Mouse (Mus musculus): ENCODE data around the gene Ypel4. TPM values are rescaled to one million over a fixed set of nuclear protein-coding genes. Genes with fewer than 3 reads are reported as not detected.

Ypel4 gene
- total RNA-seq, 2 experiments from 2014 or later = 2.8 to 5.0 TPM

DNA sequence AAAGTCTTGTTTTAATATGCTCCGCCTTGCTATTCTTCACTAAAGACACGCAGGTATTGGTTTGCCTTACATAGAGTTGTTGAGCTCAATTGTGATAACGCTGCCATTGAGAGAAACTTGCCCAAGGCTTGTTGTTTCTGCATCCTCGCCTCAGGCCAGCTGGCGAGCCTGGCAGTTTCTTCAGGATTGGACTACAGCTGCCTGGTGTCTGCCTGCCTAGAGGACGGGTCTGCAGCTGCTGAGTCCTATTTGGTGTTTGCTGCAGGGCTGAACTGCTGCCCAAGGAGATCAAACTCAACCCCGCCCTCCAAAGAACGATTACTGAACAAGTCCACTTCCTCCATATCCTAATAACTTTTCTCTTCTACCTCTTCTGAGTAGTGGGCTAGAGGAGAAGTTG lies 26.9 kb downstream of the Ypel4 start:
- DNase-seq = no peak

DNA sequence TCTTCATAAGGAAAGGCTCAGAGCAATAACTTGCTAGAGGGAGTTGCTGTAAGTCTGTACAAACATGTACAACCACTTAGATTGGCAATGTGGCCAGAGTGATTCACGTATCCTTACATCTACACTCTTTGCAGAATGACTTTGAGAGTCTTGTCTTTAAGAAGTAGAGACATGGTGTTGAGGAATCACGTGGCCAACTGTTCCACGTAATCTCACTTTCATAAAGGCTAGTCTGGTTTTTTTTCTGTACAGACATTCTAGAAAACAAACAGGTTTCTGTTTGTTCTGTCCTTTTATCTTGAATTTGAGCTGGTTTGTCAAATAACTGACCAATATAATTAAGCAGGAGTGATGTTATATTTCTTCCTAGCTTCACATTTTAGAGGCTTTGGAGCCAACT lies 27.5 kb downstream of the Ypel4 start:
- DNase-seq = no peak

DNA sequence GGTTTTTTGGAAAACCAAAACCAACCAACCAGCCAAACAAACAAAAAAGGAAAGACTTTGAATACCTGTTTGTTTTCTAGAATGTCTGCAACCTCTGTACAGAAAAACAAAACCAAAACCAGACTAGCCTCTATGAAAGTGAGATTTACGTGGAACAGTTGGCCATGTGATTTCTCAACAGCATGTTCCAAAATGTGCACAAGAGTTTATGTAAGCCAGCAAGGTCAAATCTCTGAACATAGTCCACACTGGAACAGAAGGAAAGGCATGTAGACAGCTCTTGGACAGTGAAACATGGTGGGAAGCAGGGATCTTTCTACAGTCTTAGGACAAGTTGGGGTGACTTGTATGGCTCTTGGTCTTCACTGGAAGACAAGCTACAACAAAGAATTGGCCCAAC lies 28.0 kb downstream of the Ypel4 start:
- no peak for DNase-seq

DNA sequence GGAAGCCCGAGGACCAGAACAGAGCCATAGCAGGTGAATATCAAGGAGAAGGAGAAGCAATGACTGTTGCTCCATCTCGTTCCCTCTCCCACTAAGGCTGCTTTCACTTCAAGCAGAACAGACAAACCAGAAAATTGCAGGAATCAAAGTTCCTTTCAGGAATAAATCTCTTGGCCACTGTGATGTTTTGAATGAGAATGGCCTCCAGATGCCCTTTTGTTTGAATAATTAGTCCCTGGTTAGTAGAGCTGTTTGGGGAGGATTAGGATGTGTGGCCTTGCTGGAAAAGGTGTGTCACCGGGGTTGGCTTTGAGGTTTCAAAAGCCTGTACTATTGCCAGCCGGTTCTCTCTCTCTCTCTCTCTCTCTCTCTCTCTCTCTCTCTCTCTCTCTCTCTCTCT lies 28.4 kb downstream of the Ypel4 start:
- DNase-seq = no peak

DNA sequence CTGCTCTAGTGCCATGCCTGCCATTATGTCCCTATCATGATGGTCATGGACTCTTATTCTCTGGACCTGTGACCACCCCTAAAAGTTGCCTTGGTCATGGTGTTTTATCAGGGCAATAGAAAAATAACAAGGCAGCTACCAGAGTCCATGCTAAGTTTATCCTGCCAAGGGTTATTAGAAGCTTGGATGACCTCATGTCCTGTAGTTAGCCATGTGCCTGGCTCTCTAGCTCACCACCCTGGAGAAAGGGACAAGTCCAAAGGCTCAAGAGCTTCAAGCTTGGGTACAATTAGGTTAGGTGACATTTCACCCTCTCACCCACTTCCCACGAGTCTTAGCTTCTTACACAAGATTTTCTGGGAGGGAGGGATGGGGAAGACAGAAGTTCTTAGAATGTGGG lies 29.0 kb downstream of the Ypel4 start:
- DNase-seq = no peak

DNA sequence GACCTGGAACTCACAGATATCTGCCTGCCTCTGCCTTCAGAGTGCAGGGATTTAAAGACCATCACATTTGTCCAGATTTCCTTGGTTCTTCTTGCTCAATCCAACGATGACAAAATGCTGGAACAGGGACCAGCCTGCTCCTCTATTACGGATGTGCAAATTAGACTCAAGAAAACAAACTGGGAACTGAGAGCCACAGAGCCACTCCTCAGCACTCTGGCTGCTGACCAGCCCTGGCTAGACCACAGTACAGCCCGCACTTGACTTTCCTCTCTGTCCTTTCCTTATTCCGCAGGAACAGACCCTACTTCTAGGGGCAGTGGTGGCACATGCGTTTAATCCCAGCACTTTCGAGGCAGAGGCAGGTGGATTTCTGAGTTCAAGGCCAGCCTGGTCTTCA lies 36.6 kb downstream of the Ypel4 start:
- peak in 1 of 2 experiments; percentile 12 for DNase-seq

DNA sequence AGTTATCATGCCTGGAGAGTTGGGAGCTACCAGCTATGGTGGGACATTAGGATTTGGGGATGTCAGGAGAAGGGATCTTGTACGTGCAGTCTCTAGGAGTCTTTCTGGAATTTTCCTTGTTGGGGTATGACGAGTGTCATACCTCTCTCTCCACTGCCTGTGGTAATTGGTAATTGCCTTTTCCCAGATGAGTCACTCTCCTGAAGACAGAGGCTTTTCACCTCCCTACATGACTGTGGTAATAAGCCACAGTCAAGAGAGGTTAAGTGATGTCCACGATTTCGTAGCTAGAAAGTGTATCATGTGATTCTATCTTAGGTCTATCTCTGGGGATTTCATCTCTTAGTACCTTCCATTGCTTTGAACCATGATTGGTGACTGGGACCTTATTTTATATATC lies 38.6 kb downstream of the Ypel4 start:
- no peak for DNase-seq

DNA sequence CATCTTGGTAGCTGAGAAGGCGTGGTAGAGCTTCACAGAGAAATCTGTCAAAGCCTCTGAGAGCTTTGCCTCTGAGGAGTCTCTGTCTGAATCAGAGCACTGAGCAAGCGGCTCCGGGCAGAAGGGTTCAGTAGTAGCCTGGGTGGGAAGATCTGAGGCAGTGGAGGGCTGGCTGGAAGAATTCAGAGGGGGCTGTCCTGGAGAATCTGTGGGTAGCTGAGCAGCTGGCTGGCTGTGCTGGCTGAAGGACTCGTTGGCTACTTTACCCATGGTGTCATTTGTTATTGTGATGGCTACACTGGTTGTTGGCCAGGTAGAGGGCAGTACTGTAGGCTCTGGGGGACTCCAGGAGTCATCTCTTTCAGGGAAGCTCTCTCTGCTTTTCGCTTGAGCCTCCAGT lies 39.3 kb downstream of the Ypel4 start:
- DNase-seq = no peak

DNA sequence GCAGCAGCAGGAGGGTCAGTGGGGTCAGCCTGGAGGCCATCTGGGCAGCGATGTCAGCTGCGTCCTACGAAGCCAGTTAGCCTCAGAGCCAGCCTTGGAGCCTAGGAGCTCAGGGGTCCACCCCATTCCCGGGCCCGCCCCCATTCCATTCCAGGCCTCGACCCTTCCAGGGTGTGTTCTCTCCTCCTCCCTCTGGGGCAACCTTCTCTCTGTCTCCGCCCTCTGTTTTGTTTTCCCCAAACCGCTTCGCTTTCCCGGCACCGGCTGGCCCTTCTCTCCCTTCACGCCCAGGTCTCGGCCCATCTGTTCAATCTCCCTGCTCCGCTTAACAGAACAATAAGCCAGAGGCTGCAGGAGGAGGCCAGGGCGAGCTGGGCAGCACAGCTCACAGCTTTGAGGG lies 40.9 kb downstream of the Ypel4 start:
- DNase-seq = peak; percentile 18 to 60

DNA sequence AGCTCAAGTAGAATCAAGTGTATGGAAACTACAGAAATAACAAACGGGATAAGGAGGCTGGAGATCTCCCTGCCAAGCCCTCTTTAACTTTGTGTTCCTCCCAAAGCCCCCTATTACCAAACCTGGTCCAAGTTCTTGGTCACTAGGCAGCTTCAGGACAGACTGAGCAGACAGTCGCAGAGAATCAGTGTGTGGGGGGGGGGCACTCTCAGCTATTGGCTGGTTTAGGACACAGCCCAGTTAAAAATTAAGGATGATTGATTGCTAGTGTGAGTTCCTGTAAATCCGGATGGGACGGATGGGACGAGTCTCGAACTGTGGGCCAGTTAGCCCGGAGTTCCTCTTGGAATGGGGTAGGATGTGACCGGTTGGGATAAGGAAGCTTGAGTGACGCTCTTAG lies 41.4 kb downstream of the Ypel4 start, which contains the start of gene Serping1:
TSS of gene Serping1 (minus strand) at position 204 of the 400 bp plus-strand sequence.
- DNase-seq = no peak

DNA sequence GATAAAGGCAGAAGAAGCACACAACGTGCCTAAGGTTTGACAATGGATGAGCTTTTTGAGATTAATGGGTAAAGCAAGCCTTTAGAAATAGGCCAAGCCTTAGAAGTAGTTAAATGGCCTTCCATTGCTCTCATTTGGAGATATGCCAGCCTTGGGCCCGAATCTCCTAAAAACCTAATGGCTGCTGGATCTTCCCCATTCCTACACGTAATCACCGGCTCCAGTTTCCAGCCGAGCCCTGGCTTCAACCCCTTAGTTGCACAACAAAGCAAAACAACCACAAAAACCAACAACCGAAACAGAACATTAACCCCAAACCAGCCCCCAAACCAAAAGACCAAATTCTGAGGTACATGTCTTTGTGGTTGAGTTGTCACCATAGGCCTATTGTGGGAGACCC lies 41.8 kb downstream of the Ypel4 start:
- peak in 1 of 2 experiments; percentile 7 for DNase-seq

DNA sequence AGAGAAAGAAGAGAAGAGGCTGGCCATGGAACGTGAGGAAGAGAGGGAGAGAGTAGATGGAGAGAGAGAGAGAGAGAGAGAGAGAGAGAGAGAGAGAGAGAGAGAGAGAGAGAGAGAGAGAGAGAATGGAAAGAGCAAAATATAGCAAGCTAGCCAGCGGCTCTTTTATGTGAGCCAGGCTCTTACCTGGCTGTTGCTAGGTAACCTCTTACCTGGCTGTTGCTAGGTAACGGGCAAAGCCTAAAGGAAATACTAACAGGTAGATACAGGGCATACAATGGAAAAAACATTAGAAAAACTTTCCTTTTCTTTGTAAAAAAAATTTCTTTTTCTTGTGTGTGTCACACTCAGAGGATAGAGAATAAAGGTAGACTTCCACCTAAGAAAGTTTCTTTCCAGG lies 43.8 kb downstream of the Ypel4 start:
- no peak for DNase-seq

DNA sequence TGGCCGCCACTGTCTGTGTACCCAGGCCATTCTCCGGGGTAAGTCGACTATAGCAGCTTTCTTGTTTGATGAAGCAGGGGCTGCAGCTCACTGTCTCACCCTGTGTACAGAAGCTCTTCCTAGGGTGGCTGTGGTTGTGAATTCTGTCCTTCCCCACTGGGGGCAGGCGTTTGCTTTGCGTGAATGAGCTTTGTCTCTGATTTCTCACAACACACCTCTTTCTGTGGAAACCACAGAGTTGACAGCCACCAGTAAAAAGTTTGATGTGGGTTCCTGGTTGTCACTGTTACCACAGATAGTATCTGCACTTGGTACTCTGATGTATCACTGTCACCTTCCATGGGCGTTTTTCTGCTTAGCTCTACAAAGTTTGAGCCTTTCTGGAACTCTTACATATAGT lies 45.4 kb downstream of the Ypel4 start:
- DNase-seq = no peak

DNA sequence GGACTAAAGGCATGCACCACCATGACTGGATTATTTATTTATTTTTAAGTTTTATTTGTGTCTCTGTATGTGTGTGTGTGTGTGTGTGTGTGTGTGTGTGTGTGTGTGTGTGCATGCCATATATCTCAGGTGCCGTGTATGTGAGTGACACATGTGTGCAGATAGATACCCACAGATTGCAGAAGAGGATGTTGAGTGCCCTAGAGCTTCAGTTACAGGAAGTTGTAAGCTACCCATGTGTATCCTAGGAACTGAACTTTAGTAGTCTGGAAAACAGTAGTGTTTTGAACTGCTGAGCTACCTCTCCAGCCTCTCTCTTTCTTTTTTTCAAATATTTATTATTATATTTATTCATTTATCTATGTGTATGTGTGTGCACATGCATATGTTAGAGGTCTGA lies 49.5 kb downstream of the Ypel4 start:
- DNase-seq = no peak

DNA sequence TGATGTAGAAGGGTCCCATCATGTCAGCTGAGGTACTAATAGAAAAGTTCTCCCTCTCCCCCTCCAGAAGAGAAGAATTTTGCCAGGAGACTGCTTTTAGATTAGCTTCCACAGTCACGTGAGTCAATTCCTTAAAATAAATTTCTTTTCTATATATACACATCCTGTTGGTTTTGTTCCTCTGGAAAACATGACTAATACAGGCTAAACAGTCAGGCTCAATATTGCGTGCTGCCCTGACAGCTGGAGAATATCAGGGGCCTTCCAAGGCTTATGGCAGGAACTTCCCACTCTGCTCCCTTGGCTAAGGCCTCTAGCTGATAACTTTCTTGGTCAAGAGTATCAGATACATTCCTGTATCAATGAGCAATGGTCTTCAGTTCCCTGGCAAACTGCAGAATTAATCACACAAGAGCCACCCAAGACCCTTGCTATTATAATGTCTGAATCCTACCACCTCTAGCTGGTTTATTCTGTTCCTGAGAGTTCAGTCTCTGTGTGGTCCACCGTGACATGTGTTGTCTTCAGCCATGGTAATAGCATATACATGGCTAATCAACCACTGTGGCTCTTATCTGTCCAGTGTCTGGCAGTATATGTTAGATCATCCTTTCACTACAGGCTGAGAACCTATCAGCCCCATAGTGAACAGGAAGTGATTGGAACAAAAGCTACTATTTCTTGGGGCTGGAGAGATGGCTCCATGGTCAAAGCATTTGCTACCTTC lies 50.1 kb downstream of the Ypel4 start:
- DNase-seq = no peak

Small RNAs within 50 kb of the gene (microRNA-seq; reads per million reads assigned to microRNA genes)
- 5,602 reads per million, percentile 91 among the genes with 10 or more reads in this experiment for gene Mir130a

Other genes starting within 250 kb of the Ypel4 start
- gene Ctnnd1, start 83.3 kb upstream of the Ypel4 start, total RNA-seq (2021) = 100 to 1,000 TPM; 135 to 142 TPM
- under 1 TPM in 1 of 2 experiments, not detected in 1; 0.10 TPM for gene Btbd18, start 75.0 kb upstream of the Ypel4 start, total RNA-seq (2021)
- gene Selenoh, start 63.3 kb upstream of the Ypel4 start, total RNA-seq (2021) = 10 to 100 TPM; 27.2 to 47.4 TPM
- not detected for gene Gm28635, start 56.0 kb upstream of the Ypel4 start, total RNA-seq (2021)
- gene Med19, start 55.7 kb upstream of the Ypel4 start, total RNA-seq (2021) = 10 to 100 TPM; 25.5 to 26.3 TPM
- 100 to 1,000 TPM; 138 to 157 TPM for gene Tmx2, start 54.9 kb upstream of the Ypel4 start, total RNA-seq (2021)
- 10 to 100 TPM; 63.3 to 63.9 TPM for gene Zdhhc5, start 18.9 kb upstream of the Ypel4 start, total RNA-seq (2021)
- 10 to 100 TPM; 13.5 to 16.4 TPM for gene Clp1, start 6.7 kb upstream of the Ypel4 start, total RNA-seq (2021)
- 1 to 10 TPM; 1.5 to 2.4 TPM for gene Gm19426, start 9.6 kb downstream of the Ypel4 start, total RNA-seq (2021)
- 10 to 100 TPM; 63.0 to 84.6 TPM for gene Serping1, start 41.4 kb downstream of the Ypel4 start, total RNA-seq (2021)
- 10 to 100 TPM; 17.1 to 23.1 TPM for gene Ube2l6, start 64.8 kb downstream of the Ypel4 start, total RNA-seq (2021)
- gene Smtnl1, start 88.6 kb downstream of the Ypel4 start, total RNA-seq (2021) = not detected
- gene Timm10, start 92.9 kb downstream of the Ypel4 start, total RNA-seq (2021) = 10 to 100 TPM; 46.2 to 51.4 TPM
- gene Slc43a1, start 104.8 kb downstream of the Ypel4 start, total RNA-seq (2021) = 1 to 10 TPM; 6.6 to 7.5 TPM
- 1 to 10 TPM in 1 of 2 experiments, under 1 TPM in 1; 0.79 to 2.4 TPM for gene Rtn4rl2, start 152.7 kb downstream of the Ypel4 start, total RNA-seq (2021)
- gene Slc43a3, start 202.5 kb downstream of the Ypel4 start, total RNA-seq (2021) = 10 to 100 TPM; 52.8 to 88.3 TPM
- gene Prg2, start 246.4 kb downstream of the Ypel4 start, total RNA-seq (2021) = not detected